Mouse (Mus musculus): ENCODE results near the gene Cdc42ep3.

Gene Cdc42ep3
- long read RNA-seq, experiment 1, transcript Cdc42ep3-201 (2 exons, 2,265 nt): major isoform, 7 of 8 reads
- long read RNA-seq, experiment 1, partial matches to known transcripts: 0 of 8 reads
- long read RNA-seq, experiment 1, other reads (novel, unspliced or antisense): 1 of 8 reads
- long read RNA-seq, experiment 2, transcript Cdc42ep3-201 (2 exons, 2,265 nt): major isoform, 10 of 12 reads
- long read RNA-seq, experiment 2, partial matches to known transcripts: 0 of 12 reads
- long read RNA-seq, experiment 2, other reads (novel, unspliced or antisense): 2 of 12 reads

- intact Hi-C loops (cut with DNase I): no loop called here
Observed at GRCm38 (mm10) chr17:79354444-79355270, at the start of gene Cdc42ep3. TSS of gene Cdc42ep3 (minus strand) at chr17:79355091.

DNA sequence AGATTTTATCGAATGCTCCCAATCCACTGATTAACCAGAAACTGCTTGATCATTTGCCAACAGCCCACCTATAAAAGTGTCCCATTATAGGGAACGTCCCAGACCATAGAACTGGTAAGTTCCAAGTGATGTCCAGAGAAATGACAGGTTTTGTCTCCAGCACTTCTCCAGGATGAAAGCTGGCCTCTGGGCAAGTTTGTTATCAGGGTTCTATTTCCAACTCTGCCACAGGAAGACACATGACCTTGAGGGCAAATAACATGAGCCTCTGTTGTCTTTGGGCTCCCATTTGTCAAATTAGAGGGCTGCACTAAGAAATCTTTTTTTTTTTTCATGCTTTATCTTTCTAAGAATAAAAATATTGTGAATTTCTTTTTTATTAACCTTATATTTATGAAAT lies 45.5 kb upstream of the Cdc42ep3 start:
- intact Hi-C loops (cut with DNase I): no loop called here

GRCm38 (mm10) chr17:79398416-79398815 lies 43.5 kb upstream of the Cdc42ep3 start:
- intact Hi-C loops (cut with DNase I): no loop called here

DNA sequence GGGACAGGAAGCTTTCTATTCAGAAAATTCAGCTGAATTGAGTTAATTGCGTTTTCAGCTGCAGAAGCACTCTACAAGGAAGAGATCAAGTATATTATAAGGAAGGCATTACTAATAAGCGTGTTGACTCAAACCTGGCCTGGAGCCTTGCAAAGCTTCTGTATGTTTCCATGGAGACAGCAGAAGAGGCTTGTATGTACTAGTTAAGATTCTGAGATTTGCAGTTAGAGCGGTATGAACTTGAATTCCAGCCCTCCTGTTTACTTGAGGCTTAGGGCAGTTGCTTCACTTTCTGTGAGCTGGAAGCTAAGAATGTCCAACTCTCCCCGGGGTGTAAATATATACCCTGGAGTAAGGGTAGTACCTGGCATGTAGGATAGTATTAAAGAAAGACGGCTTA lies 39.9 kb upstream of the Cdc42ep3 start:
- intact Hi-C loops (cut with DNase I): no loop called here

DNA sequence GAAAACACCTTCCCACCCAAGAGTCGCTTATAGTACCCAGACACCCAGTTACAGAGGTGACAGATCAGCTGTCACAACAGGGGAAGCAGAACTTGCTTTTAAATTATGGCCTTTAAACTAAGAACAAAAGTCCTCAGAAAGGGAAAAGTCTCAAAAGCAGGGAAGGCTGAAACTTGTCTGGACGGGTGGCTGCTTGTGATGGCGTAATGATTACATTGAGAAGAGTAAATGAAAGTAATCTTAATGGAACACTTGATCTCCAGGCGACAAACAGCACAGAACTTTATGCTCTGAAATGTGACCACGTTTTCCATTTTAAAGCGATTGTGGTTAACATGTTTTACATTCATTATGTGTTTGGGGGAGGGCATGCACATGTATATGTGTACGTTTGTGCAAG lies 39.0 kb upstream of the Cdc42ep3 start:
- intact Hi-C loops (cut with DNase I): no loop called here

- intact Hi-C loops (cut with DNase I): no loop called here
Observed at GRCm38 (mm10) chr17:79387465-79388066, 32.7 kb upstream of the Cdc42ep3 start.

GRCm38 (mm10) chr17:79381485-79381884 lies 26.6 kb upstream of the Cdc42ep3 start:
- intact Hi-C loops (cut with DNase I): no loop called here

DNA sequence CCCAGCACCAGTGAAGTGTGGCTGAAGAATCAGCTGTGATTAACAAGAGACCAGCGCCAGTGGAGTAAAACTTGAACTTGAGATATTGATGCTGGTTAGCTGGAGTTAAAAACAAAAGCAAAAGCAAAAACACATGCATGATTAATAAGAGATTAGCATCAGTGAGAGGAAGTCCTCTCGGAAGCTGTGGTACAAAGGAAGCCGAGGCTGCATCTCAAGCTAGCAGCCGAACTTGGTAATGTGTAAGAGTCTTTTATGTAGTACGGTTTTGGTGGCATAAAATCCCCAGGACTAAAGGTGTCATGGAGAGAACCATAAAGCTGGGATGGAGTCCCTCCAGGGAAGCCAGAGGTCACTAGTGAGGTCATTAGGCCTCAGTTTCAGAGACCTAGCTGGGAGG lies 24.3 kb upstream of the Cdc42ep3 start:
- intact Hi-C loops (cut with DNase I): no loop called here

DNA sequence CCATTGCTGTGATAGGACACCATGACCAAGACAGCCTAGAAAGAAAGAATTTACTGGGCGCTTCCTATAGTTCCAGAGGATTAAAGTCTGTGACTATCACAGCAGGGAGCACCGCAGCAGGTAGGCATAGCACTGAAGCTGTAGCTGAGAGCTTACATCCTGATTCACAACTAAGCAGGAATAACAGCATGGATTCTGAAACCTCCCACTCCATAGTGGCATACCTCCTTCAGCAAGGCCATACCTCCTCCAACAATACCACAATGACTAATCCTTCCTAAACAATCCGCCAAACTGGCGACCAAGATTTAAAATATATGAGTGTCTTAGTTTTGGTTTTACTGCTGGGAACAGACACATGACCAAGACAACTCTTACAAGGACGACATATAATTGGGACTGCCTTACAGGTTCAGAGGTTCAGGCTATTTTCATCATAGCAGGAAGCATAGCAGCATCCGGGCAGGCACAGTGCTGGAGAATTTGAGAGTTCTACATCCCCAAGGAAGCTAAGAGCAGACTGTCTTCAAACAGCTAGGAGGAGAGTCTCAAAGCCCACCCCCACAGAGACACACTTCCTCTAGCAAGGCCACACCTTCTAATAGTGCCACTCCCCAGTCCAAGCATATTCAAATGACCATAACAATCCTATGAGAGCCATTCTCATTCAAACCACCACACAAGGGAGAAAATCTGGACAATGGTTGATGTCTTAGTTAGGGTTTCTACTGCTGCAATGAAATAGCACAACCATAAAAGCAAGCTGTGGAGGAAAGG lies 21.7 kb upstream of the Cdc42ep3 start:
- intact Hi-C loops (cut with DNase I): no loop called here

- intact Hi-C loops (cut with DNase I): no loop called here
Observed at GRCm38 (mm10) chr17:79372973-79373372, 18.1 kb upstream of the Cdc42ep3 start.

GRCm38 (mm10) chr17:79364749-79365450 lies 10.0 kb upstream of the Cdc42ep3 start:
- intact Hi-C loops (cut with DNase I): no loop called here

- intact Hi-C loops (cut with DNase I): no loop called here
Observed at GRCm38 (mm10) chr17:79356071-79356601, 1.2 kb upstream of the Cdc42ep3 start.

GRCm38 (mm10) chr17:79355271-79355991 lies 540 bp upstream of the Cdc42ep3 start:
- intact Hi-C loops (cut with DNase I): no loop called here

DNA sequence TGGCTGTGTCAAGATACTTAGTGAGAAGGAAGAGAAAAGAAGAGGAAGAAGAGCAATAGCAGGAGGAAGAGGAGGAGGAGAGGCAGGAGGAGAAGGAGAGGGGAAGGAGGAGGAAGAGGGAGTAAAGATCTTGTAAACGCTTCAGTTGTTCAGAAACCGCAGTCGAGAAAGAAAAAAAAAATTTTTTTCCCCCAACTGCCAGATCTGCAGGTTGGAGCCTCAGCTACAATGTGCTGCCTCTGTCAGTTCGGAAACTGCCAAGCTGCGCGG lies 782 bp downstream of the Cdc42ep3 start:
- intact Hi-C loops (cut with DNase I): no loop called here

DNA sequence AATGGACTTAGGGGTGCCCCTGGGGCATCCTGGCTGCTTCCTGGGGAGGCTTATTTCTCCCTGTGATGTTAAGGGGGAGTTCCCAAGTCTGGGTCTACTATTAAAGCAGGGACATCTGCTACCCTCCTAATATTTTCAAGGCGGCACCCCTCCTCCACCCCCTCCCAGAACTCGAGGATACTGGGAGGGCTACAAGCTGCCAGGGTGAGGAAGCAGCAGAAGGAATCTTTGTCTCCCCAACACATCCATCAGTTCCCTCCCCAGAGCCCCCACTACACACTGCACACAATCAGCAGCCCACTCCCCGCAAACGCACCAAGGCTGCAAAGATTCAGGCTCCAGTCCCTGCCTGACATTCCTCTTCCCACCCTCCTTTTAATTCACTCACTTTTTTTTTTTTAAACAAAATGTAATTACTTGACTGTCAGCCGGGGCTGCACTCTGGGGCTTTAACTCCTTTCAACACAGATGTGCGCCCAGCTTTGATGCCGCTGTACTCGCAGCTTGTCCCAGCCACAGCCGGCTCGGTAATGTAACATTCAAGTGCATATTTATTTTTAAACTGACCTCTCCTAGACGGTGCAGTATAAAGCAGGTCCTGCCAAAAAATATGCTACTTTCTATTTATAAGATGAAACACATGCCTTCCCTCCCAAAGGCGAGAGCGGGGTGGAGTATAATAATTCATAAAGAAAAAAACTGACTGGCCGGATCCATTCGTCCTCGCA lies 1.3 kb downstream of the Cdc42ep3 start:
- intact Hi-C loops (cut with DNase I): no loop called here

DNA sequence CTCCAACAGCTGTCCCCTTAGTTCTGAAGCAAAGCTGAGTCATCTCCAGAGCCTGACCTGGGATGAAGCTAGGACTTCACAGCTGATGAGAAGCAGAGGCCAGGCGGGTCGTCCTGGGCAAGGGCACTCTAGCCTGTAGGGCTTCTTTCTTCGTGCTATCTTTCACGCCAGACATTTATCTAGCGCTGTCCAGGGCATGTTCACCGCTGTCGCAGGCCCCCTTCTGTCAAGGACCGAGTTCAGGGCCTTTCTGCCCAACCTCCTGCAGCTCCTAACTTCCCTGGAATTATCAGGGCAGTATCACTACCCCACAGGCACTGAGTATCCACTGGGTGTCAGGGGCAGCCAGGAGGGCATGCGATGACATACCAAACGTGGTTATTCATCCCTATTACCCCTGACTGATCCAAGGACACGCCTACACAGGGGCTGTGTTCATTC lies 4.1 kb downstream of the Cdc42ep3 start:
- intact Hi-C loops (cut with DNase I): no loop called here

- intact Hi-C loops (cut with DNase I): no loop called here
Observed at GRCm38 (mm10) chr17:79349371-79349770, 5.5 kb downstream of the Cdc42ep3 start.

DNA sequence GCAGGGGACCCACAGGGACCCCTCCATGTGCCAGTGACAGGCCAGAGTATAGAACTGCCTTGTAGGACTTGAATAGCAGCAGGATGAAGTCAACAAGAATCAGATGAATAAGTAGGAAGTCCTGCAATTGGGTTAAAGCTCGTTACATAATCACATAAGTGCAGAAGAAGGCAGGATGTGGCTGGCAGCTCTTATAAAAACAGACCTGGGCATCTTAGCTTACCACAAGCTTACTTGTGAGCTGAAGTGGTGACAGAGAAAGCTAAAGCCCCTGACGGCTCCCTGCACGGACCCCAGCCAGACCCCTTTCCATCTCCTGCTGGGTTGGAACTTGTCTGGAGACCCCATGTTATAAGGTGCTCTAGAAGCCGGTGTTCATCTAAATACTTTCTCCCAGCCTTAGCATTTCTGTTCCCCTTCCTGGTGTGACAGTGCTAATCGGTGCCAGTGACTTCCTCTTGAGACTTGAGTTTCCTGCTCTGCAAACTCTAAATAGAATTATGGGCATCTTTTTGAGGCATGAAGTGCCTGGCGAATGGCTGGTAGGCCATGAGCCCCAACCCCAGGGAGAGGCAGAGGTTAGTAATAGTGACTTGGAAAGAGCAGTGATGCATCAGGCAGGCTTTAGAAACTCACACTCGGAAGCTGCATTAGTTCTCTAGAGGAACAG lies 6.8 kb downstream of the Cdc42ep3 start:
- intact Hi-C loops (cut with DNase I): no loop called here

DNA sequence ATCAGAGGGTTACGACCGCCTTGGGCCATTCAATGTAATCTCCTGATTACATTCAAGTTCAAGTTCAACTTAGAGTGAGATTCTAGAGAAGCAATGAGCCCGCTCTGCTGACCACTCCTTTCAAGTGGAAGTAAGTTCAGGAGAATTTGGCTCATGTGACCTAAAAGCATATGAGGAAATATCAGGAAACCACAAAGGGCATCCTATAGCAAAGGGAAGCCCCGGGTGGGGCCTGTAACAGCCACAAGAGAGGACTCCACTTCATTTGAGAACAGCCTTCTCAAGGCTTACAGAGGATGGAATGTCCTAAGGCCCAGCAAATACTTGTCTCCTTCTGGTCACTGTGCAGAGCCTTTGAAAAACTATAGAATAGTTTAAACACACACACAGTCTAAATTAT lies 7.6 kb downstream of the Cdc42ep3 start:
- intact Hi-C loops (cut with DNase I): no loop called here
